Mouse (Mus musculus): ENCODE data around the gene Nck2.

- no peak for TF ChIP-seq CTCF (IDR thresholded peaks at IDR 0.05; ENCODE audit: control insufficient read depth, insufficient read depth, low read length)
- no peak for TF ChIP-seq POLR2A (IDR thresholded peaks at IDR 0.05; ENCODE audit: borderline replicate concordance, control insufficient read depth, low read depth, low read length)
These were observed 3.4 kb downstream of the Nck2 start for GRCm38 (mm10) chr1:43447602-43448287.

Measured in bone marrow, adult 2 months (tissue).